Mouse (Mus musculus) frontal cortex, adult 2 months (tissue): ENCODE measurements around the gene Camkv. TPM values are rescaled to one million over a fixed set of nuclear protein-coding genes. Genes with fewer than 3 reads are reported as not detected.

Source experiments
- DNase-seq, 2 experiments: peaks; one replicate each; pipeline ENCODE4 v3.0.0; 2022; ENCODE audit warnings: low spot score in 1 of 2; ENCODE audit errors: extremely low spot score in 1 of 2
- polyA plus RNA-seq: library from polyadenylated mRNA; depleted of rRNA; stranded (reverse); fragments of >200 nt; gene quantifications from 2 replicates; pipeline ENCODE4 v1.2.3, GENCODE M21; 2012

Gene Camkv
- polyA plus RNA-seq, 1 experiment = 456 TPM

DNA sequence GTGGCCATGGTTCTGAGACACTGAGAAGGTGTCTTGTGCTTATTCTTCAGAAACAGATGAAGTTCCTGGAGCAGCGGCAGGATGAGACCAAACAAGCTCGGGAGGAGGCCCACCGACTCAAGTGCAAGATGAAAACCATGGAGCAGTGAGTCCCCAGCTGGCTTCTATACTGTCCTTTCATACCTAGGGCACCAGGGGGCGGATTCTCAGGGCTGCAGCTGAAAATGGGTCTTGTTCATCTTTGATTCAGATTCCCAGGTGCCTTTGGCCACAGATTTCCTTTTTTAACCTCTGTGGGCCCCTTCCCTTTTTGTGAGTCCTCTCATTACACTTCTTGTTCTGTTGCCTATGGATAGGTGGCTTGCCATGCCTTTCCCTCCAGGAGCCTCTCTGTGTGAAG lies 25.5 kb downstream of the Camkv start:
- DNase-seq = no peak

DNA sequence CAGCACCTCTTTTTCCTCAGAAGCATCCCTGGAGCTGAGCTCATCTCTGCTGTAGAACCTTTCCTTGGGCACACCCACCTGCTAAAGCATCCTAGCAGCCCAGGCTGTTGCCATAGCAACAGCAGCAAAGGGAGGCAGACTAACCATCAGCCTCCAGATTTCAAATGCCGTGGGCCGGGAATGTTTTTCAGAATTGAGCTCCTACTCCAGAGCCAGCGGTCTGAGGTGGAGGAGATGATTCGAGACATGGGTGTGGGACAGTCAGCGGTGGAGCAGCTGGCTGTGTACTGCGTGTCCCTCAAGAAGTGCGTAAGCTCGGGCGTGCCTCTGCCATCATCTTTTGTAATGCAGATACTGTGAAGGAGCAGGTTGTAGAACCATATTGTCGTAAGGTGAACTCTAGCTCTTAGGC lies 25.9 kb downstream of the Camkv start:
- DNase-seq = peak; percentile 86 to 93

DNA sequence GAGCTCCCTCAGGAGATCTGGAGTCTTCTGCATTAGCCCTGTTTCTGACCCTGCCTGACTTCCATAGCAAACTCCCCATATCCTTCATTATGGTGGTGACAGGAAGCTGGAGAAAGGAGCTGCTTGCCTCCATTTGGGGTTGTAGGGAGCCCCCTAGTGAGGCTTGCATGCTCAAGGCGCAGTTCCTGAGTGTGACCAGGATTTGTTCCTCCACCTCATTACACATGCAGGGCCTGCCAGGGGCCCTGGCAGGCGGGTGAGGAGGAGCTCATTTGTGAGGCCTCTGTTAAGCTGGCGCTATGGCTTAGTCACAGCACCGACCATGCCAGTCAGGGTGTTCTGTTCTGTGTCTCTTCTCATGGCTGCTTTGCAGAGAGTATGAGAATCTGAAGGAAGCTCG lies 26.4 kb downstream of the Camkv start:
- DNase-seq = peak; percentile 72 to 83

DNA sequence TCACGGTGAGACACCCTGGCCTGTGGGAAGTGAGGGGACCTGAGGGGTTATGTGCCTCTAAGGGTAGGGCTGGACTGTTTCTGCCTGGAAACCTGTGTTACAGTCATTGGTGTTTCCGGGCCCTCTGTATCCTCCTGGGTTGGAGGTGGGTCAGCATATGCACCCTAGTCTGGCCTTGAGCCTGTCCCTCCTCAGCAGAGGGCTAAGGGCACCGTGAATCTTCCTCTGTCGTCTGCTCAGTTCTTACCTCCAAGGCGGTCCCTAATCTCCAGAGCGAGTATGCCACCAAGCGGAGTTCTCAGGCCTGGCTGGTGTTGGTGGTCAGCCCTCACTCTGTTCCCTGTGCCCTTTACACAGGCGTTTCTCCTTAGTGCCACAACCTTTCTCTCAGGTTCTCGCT lies 27.4 kb downstream of the Camkv start:
- no peak for DNase-seq

DNA sequence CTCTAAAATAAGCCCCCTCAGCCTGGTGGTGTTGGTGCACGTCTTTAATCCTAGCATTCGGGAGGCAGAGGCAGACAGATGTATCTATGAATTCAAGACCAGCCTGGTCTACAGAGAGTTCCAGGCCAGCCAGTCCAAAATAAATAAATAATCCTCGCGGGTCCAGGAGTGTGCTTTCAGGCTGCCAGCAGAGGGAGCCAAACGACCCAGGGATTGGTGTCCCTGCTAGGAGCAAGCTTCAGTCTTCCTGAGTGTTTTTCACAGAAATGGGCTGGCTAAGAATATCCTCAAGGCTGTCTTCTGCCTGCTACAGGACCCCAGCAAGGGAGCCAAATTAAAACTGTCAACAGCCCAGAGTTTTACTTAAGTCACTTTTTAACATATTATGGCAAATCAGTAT lies 28.2 kb downstream of the Camkv start:
- DNase-seq = peak in 1 of 2 experiments; percentile 83

GRCm38 (mm10) chr9:107964681-107965080 lies 29.2 kb downstream of the Camkv start:
- DNase-seq = no peak

GRCm38 (mm10) chr9:107966676-107967075 lies 31.2 kb downstream of the Camkv start:
- no peak for DNase-seq

DNA sequence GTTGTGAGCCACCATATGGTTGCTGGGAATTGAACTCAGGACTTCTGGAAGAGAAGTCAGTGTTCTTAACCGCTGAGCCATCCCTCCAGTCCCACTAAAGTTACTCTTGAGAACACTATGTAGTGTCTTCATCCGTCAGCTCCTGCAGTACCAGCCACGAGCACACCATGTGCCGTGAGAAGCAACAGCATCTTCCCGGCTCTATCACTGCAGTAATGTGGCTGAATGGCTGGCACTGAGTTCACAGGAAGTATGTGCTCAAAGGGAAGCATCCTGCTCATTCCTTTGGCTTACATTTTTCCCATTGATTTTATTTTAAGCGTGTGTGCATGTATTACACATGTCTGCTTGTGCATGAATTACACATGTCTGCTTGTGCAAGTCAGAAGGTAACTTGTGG lies 32.0 kb downstream of the Camkv start:
- DNase-seq = no peak

GRCm38 (mm10) chr9:107968531-107968930 lies 33.1 kb downstream of the Camkv start:
- no peak for DNase-seq

DNA sequence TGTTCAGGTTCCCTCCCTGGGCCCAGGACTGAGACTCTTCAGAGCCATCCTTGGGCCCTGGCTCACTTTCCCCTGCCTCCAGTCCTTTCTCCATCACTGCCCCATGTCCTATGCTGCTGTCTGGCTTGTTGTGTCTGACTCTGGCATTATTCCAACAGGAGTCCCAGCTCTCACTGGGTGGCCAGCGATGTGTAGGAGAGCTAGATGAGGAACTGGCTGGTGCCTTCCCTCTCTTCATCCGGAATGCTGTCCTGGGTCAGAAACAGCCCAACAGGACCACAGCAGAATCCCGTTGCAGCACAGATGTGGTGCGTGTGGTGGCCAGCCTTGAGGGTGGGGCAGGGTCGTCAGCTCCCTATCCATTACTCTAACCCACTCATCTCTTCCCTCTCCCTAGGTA lies 34.8 kb downstream of the Camkv start:
- DNase-seq = no peak

DNA sequence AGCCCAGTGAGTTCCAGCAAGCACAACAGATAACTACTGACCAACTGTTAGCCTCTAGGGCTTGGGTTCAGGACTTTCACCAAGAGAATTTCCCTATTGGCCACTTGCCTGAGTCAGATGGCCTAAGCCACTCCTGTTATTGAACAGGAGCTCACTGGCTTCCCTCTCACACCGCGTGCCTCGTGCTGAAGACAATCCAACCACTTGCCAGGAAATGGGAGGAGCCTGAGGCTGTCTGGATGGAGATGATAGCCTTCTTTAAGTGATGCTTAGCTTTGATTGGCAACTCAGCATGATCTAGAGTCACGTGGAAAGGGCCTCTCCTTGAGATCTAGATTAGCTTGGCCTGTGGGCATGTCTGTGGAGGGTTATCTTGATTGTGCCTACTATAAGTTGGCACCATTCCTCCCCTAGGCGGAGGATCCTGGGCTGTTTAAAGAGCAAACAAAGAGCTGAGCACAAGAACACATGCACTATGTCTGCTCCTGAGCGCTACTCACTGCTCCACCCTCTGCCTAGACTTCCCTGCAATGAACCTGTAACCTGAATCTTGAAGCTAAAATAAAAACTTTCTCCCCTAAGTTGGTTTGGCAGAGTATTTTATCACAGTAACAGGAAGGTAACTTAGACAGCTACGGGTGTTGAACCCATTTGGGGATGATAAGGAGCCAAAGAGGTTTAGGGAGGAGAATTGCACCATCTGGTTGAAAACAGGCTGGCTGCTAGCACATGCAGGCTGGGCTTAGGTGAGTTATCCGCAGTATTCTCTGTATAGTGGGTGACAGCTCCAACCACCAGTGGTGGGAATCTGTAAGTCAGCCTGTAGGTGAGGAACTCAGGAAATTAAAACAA lies 36.4 kb downstream of the Camkv start:
- DNase-seq = no peak

DNA sequence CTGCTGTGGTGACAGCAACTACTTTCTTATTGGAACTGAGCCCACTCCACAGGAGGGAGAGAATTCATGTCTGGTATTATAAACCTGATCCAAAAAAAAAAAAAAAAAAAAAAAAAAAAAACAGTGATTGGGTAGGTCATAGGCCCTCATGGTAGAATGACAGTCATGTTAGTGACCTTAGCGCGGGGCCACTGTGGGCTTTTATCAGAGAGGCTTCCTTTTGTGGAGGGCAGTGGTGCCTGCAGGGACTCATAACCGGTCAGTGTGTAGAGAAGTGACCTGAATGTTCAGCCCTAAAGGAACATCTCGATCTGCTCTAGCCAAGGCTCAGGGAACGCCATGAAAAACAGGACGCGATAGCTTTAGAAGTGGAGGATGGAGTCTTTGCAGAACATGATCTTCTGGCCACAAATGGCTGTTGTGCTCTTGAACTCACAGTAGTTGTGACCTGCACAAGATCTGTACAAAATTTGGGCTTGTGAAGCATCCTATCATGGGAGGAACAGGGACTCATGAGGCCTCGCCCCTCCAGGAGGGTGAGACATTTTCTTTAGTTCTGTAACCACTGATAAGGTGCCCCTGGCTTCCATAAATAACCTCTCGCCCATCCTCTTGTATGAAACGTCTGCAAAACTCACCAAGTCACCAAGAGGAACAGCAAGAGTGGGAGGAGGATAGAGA lies 39.2 kb downstream of the Camkv start:
- no peak for DNase-seq

GRCm38 (mm10) chr9:107975399-107976386 lies 40.2 kb downstream of the Camkv start, which contains the start of gene Uba7:
Gene Uba7 (plus strand): TSS chr9:107975505.
- DNase-seq = no peak

- DNase-seq = no peak
These were observed 43.3 kb downstream of the Camkv start for GRCm38 (mm10) chr9:107978815-107979214.

DNA sequence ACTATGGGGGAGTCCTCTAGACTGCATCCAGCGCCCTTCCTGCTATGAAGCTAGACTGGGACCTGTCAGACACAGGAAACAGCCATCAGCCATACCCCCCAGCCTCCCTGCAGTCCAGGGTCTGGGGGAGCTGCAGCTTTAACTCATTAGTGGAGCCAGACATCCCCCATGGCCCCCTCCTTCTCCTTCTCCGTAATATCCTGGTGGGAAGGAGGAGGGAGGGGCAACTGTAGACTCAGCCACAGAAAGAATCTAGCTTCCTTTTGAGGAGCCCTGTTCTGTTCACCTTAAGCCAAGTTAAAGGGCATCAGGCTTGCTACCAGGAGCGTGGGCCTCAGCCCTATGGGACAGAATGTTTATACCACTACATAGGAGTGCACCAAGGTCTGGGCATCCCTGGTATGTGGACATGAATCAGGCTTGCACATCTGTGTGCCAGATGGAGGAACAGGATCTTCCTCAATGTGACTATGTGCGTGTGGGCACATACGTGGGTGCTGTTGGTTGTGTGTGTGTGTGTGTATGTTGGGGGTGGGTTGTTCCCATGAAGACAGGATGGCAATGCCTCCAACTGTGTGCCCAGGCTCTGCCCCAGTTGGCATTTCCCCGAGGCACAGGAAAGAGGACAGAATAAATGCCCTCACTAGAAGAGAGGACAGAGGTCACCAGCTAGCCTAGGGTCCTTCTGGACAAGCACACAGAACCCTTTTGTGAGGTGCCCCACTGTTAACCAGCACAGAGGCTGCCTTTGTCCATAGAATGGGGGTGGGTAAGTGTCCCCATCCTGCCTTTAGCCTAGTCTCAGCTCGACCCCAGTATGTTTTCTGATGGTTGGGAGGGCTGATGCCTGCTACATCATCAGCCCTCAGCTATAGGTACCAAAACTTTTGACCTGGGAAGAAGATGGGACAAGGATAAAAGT lies 46.5 kb downstream of the Camkv start:
- peak in 1 of 2 experiments; percentile 60 for DNase-seq

DNA sequence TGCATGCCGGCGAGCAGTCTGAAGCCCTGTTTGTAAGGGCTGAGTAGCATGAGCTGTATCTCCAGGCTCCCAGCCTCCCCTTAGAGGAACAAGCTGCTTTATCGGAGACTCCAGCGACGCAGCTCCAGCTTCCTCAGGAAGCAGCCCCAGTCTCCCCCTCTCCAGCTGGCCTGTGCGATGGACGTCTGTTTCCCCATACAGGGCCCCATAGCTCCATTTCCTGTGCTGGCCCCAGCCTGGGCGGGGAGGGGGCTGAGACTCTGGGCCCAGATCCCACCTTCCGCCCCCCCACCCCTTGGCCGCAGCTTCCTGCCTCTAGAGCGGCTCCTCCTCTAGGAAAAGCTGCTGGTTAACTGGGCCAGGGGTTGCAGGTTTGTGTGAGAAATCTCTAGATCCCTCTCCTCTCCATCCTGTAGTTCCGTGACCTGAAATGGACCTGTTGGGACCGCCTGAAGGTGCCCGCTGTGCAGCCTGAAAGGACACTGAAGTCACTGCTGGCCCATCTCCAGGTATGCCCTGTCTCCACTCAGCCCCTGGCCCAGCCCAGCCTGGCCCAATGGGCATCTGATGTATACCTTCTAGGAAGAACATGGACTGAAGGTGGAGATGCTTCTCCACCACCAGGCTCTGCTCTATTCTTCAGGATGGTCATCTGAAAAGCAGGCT lies 47.3 kb downstream of the Camkv start, which contains the start of gene Gm20661:
Gene Gm20661 (plus strand): TSS at position 378 of the 666 bp plus-strand sequence.
- peak in 1 of 2 experiments; percentile 33 for DNase-seq

DNA sequence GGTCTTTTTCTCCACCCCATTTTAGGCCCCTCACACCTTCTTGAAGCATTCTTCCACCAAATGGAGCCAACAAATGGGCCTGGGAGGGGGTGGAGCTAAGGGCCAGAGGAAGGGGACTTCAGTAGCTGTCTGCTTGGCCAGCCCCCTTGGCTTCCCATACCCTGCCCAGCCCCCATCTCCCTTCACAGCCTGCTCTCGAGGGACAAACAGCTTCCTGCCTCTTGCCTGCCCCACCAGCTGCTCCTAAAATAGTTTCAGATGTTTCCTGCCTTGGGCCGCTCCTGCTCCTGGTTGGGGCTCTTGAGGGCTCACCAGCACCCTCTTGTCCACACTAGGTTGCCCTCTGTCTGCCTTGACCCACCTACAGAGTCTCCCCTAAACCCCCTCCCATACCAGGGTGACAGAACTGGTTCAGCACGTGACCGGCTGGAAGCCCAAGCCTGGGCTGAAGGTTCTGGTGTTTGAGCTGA lies 48.0 kb downstream of the Camkv start:
- no peak for DNase-seq

DNA sequence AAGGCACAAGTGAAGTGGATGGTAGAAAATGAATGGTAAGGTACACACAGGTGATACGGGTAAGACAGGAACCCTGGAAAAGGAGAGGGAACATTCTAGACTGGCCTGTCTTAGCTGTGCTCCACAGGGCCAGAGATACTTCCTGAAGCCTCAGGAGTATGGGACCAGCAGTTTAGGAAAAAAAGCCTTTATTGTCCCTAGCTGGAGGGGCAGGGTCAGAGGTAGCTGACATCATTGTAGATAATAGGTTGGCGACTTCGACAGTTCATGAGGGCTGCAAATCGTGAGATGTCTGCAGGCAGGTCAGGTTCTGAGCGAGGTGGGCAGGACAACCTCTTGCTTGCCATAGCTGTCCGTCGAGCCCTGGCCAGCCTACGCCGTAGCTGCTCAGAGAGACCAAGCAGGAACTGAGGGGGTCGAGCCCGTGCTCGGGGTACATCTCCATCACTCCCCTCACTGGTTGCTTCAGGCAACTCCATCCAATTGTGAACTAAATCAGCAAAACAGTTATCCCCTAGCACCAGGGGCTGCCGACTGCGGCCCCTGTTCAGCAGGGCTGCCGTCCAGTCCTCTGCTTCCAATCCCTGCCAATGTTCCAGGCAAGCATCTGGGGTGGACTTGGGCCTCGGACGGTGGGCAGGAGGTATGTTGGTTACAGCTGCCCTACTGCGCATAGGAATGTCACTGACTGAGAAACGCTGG lies 48.7 kb downstream of the Camkv start:
- no peak for DNase-seq
